Mouse (Mus musculus) CH12.LX (cell line): ENCODE data around the gene Krt23. TPM values are rescaled to one million over a fixed set of nuclear protein-coding genes. Genes with fewer than 3 reads are reported as not detected.

ENCODE experiments used
- DNase-seq: peaks from one replicate; pipeline ENCODE4 v3.0.0-alpha.2; 2013; ENCODE audit errors: extremely low read depth
- H3K27ac ChIP-seq: 2 replicates; pipeline ENCODE4 v1.5.1; 2012; ENCODE audit warnings: low read depth, mild to moderate bottlenecking, control low read depth, moderate library complexity; ENCODE audit not compliant: insufficient read depth
- H3K27me3 ChIP-seq: replicated peaks from 2 replicates; pipeline ENCODE3; 2012; ENCODE audit warnings: inconsistent platforms
- H3K36me3 ChIP-seq, 2 experiments: replicated peaks in 1 of 2; 2 replicates each; pipeline versions ENCODE3 to v1.6.1; 2012; ENCODE audit warnings: inconsistent platforms in 1 of 2, low read length in 1 of 2, mild to moderate bottlenecking in 1 of 2, mixed read lengths in 1 of 2, moderate library complexity in 1 of 2; ENCODE audit not compliant: control insufficient read depth in 1 of 2, insufficient read depth in 1 of 2
- H3K4me1 ChIP-seq, 2 experiments: 2 replicates each; pipeline ENCODE4 v1.6.1; 2012; ENCODE audit warnings: inconsistent platforms in 1 of 2, moderate library complexity in 1 of 2; ENCODE audit not compliant: insufficient read depth in 2 of 2, control insufficient read depth in 1 of 2
- H3K4me2 ChIP-seq: 2 replicates; pipeline ENCODE4 v1.6.1; 2012; ENCODE audit warnings: low read depth, mild to moderate bottlenecking, control low read depth; ENCODE audit not compliant: poor library complexity, insufficient read depth, severe bottlenecking
- H3K4me3 ChIP-seq, 3 experiments: fragments of 150-350 bp in 1 of 3; sonication (generic) in 1 of 3; replicated peaks in 1 of 3; 2 replicates each; pipeline versions ENCODE3 to v1.5.1; 2011 to 2012; ENCODE audit warnings: low read depth in 2 of 3, low read length in 2 of 3, mild to moderate bottlenecking in 2 of 3, moderate library complexity in 2 of 3, control low read depth in 1 of 3, improper control_type of control experiment in 1 of 3, inconsistent platforms in 1 of 3, mixed read lengths in 1 of 3; ENCODE audit not compliant: poor library complexity in 1 of 3
- H3K79me2 ChIP-seq: replicated peaks from 2 replicates; pipeline ENCODE4 v1.6.1; 2012; ENCODE audit warnings: mild to moderate bottlenecking, moderate library complexity; ENCODE audit not compliant: control insufficient read depth, poor library complexity, insufficient read depth, severe bottlenecking; ENCODE audit errors: extremely low read depth
- H3K9ac ChIP-seq: 2 replicates; pipeline ENCODE4 v1.6.1; 2012; ENCODE audit warnings: low read depth, mild to moderate bottlenecking, control low read depth, moderate library complexity; ENCODE audit not compliant: insufficient read depth
- H3K9me3 ChIP-seq: replicated peaks from 2 replicates; pipeline ENCODE3; 2012; ENCODE audit warnings: low read length, inconsistent platforms, mixed read lengths
- BHLHE40 ChIP-seq: IDR thresholded peaks from 2 replicates; pipeline ENCODE4 v1.6.1; 2011; ENCODE audit warnings: mild to moderate bottlenecking, low read depth, low read length, improper control_type of control experiment
- CTCF ChIP-seq, 2 experiments: IDR thresholded peaks in 1 of 2; conservative IDR thresholded peaks in 1 of 2; 2 replicates each; pipeline ENCODE4 v1.5.1; 2011 to 2012; ENCODE audit warnings: low read depth in 2 of 2, low read length in 2 of 2, improper control_type of control experiment in 1 of 2, inconsistent platforms in 1 of 2, mild to moderate bottlenecking in 1 of 2, moderate library complexity in 1 of 2
- E2F4 ChIP-seq: IDR thresholded peaks from 2 replicates; pipeline ENCODE4 v1.6.1; 2011; ENCODE audit warnings: low read depth, low read length, improper control_type of control experiment; ENCODE audit not compliant: insufficient replicate concordance
- ELF1 ChIP-seq: IDR thresholded peaks from 2 replicates; pipeline ENCODE4 v1.6.1; 2014; ENCODE audit warnings: low read depth, mild to moderate bottlenecking, inconsistent platforms, low read length, improper control_type of control experiment
- GABPA ChIP-seq: IDR thresholded peaks from 2 replicates; pipeline ENCODE4 v1.6.1; 2012; ENCODE audit warnings: low read depth, low read length, improper control_type of control experiment, inconsistent platforms; ENCODE audit not compliant: insufficient replicate concordance
- HCFC1 ChIP-seq: IDR thresholded peaks from 2 replicates; pipeline ENCODE4 v1.6.1; 2012; ENCODE audit warnings: low read depth, mild to moderate bottlenecking, inconsistent platforms, low read length, improper control_type of control experiment
- IRF4 ChIP-seq: IDR thresholded peaks from 2 replicates; pipeline ENCODE4 v1.6.1; 2014; ENCODE audit warnings: low read depth, mild to moderate bottlenecking, inconsistent platforms, low read length, improper control_type of control experiment
- JUND ChIP-seq: conservative IDR thresholded peaks from 2 replicates; pipeline ENCODE4 v1.6.1; 2011; ENCODE audit warnings: low read depth, low read length, improper control_type of control experiment
- KAT2A ChIP-seq: IDR thresholded peaks from 2 replicates; pipeline ENCODE4 v1.6.1; 2012; ENCODE audit warnings: low read length, improper control_type of control experiment, inconsistent platforms; ENCODE audit not compliant: insufficient replicate concordance
- MAFK ChIP-seq: IDR thresholded peaks from 2 replicates; pipeline ENCODE4 v1.6.1; 2011; ENCODE audit warnings: low read length, improper control_type of control experiment; ENCODE audit not compliant: insufficient replicate concordance
- MAZ ChIP-seq: IDR thresholded peaks from 2 replicates; pipeline ENCODE4 v1.6.1; 2012; ENCODE audit warnings: low read depth, mild to moderate bottlenecking, inconsistent platforms, low read length, improper control_type of control experiment, moderate library complexity
- MEF2A ChIP-seq: IDR thresholded peaks from 2 replicates; pipeline ENCODE4 v1.6.1; 2014; ENCODE audit warnings: low read depth, mild to moderate bottlenecking, inconsistent platforms, low read length, improper control_type of control experiment, borderline replicate concordance
- MXI1 ChIP-seq: IDR thresholded peaks from 2 replicates; pipeline ENCODE4 v1.6.1; 2011; ENCODE audit warnings: mild to moderate bottlenecking, low read depth, low read length, improper control_type of control experiment
- MYC ChIP-seq: IDR thresholded peaks from 2 replicates; pipeline ENCODE4 v1.6.1; 2011; ENCODE audit warnings: low read depth, mild to moderate bottlenecking, improper control_type of control experiment, low read length
- NELFE ChIP-seq: IDR thresholded peaks from 2 replicates; pipeline ENCODE4 v1.6.1; 2011; ENCODE audit warnings: low read depth, low read length, improper control_type of control experiment
- NRF1 ChIP-seq: IDR thresholded peaks from 2 replicates; pipeline ENCODE4 v1.6.1; 2014; ENCODE audit warnings: low read depth, mild to moderate bottlenecking, inconsistent platforms, low read length, improper control_type of control experiment, moderate library complexity
- PAX5 ChIP-seq: IDR thresholded peaks from 2 replicates; pipeline ENCODE4 v1.6.1; 2012; ENCODE audit warnings: low read length, inconsistent platforms, mixed read lengths
- POLR2A ChIP-seq: IDR thresholded peaks from 2 replicates; pipeline ENCODE4 v1.6.1; 2011; ENCODE audit warnings: low read depth, mild to moderate bottlenecking, improper control_type of control experiment, low read length
- POLR2AphosphoS2 ChIP-seq: IDR thresholded peaks from 2 replicates; pipeline ENCODE4 v1.6.1; 2011; ENCODE audit warnings: low read depth, low read length, improper control_type of control experiment
- RAD21 ChIP-seq: IDR thresholded peaks from 2 replicates; pipeline ENCODE4 v1.6.1; 2011; ENCODE audit warnings: low read depth, mild to moderate bottlenecking, low read length, improper control_type of control experiment, moderate library complexity
- RCOR1 ChIP-seq: conservative IDR thresholded peaks from 2 replicates; pipeline ENCODE4 v1.6.1; 2012; ENCODE audit warnings: low read depth, mild to moderate bottlenecking, inconsistent platforms, low read length, improper control_type of control experiment
- SIN3A ChIP-seq: IDR thresholded peaks from 2 replicates; pipeline ENCODE4 v1.6.1; 2012; ENCODE audit warnings: low read length, improper control_type of control experiment, inconsistent platforms
- SMC3 ChIP-seq: IDR thresholded peaks from 2 replicates; pipeline ENCODE4 v1.6.1; 2011; ENCODE audit warnings: low read depth, low read length, improper control_type of control experiment
- TBP ChIP-seq: conservative IDR thresholded peaks from 2 replicates; pipeline ENCODE4 v1.6.1; 2011; ENCODE audit warnings: low read depth, low read length, improper control_type of control experiment
- TCF12 ChIP-seq: IDR thresholded peaks from 2 replicates; pipeline ENCODE4 v1.6.1; 2014; ENCODE audit warnings: low read depth, mild to moderate bottlenecking, inconsistent platforms, low read length, improper control_type of control experiment
- UBTF ChIP-seq: IDR thresholded peaks from 2 replicates; pipeline ENCODE4 v1.6.1; 2012; ENCODE audit warnings: low read depth, mild to moderate bottlenecking, inconsistent platforms, low read length, improper control_type of control experiment, moderate library complexity
- USF1 ChIP-seq: IDR thresholded peaks from 2 replicates; pipeline ENCODE4 v1.6.1; 2014; ENCODE audit warnings: low read depth, mild to moderate bottlenecking, inconsistent platforms, low read length, improper control_type of control experiment
- USF2 ChIP-seq: conservative IDR thresholded peaks from 2 replicates; pipeline ENCODE4 v1.6.1; 2011; ENCODE audit warnings: low read depth, low read length, improper control_type of control experiment
- ZC3H11A ChIP-seq: IDR thresholded peaks from 2 replicates; pipeline ENCODE4 v1.6.1; 2012; ENCODE audit warnings: low read depth, mild to moderate bottlenecking, inconsistent platforms, low read length, improper control_type of control experiment
- ZKSCAN1 ChIP-seq: IDR thresholded peaks from 2 replicates; pipeline ENCODE4 v1.6.1; 2012; ENCODE audit warnings: low read depth, inconsistent platforms, low read length, improper control_type of control experiment, borderline replicate concordance
- ZMIZ1 ChIP-seq: IDR thresholded peaks from 2 replicates; pipeline ENCODE4 v1.6.1; 2012; ENCODE audit warnings: low read depth, mild to moderate bottlenecking, inconsistent platforms, low read length, improper control_type of control experiment
- ZNF384 ChIP-seq: IDR thresholded peaks from 2 replicates; pipeline ENCODE4 v1.6.1; 2012; ENCODE audit warnings: low read depth, low read length, improper control_type of control experiment, inconsistent platforms
- dilution Hi-C: fragments of 300-500 bp; cut with MboI; formaldehyde crosslinking; loops from 2 replicates; pipeline ENCODE4 v1.14.3; 2020; ENCODE audit warnings: low sequenced_read_pairs; ENCODE audit not compliant: extremely low pct_unique_long_range_greater_than_20kb, extremely low pct_ligation_motif_present
- in situ Hi-C: fragments of 300-500 bp; cut with MboI; formaldehyde crosslinking; loops from 3 replicates; pipeline ENCODE4 v1.14.3; 2019; ENCODE audit warnings: low sequenced_read_pairs, low pct_ligation_motif_present, low pct_unique_long_range_greater_than_20kb, mixed read lengths
- polyA plus RNA-seq: library from polyadenylated mRNA; unstranded; fragments of >175 nt; gene quantifications from 2 replicates; pipeline ENCODE4 v1.2.1, GENCODE M21; 2012; ENCODE audit warnings: low read depth; ENCODE audit not compliant: insufficient read length
- total RNA-seq, 2 experiments: library from RNA; depleted of rRNA; stranded (reverse); fragments of 300-350 nt in 1 of 2; fragments of >200 nt in 1 of 2; gene quantifications; 2 replicates each; pipeline ENCODE4 v1.2.3; 2012 to 2014

Krt23 gene
- total and polyA plus RNA-seq, 3 experiments = not detected

- Histone ChIP-seq H3K27me3 (peaks cover 86% of the 10 kb centered on the region), H3K9me3 (no peaks in the 10 kb centered on the region), H3K36me3 (no peaks in the 10 kb centered on the region), H3K27ac (no peak overlapping the region), H3K4me3 (no peak overlapping the region), H3K4me1 (no peaks in the 10 kb centered on the region), H3K4me2 (no peak overlapping the region), H3K79me2 (no peaks in the 10 kb centered on the region), H3K9ac (no peak overlapping the region)
- dilution Hi-C loops = no loop called here
- in situ Hi-C loops = no loop called here
- DNase-seq = no peak
- no peak for TF ChIP-seq PAX5
- no peak for TF ChIP-seq NELFE
- no peak for TF ChIP-seq RAD21
- no peak for TF ChIP-seq SMC3
- TF ChIP-seq IRF4 = no peak
- TF ChIP-seq ZKSCAN1 = no peak
- no peak for TF ChIP-seq BHLHE40
- TF ChIP-seq MAZ = no peak
- no peak for TF ChIP-seq E2F4
- TF ChIP-seq ELF1 = no peak
- TF ChIP-seq MEF2A = no peak
- no peak for TF ChIP-seq TCF12
- no peak for TF ChIP-seq HCFC1
- no peak for TF ChIP-seq UBTF
- no peak for TF ChIP-seq USF1
- TF ChIP-seq MAFK = no peak
- no peak for TF ChIP-seq JUND
- TF ChIP-seq POLR2AphosphoS2 = no peak
- TF ChIP-seq ZMIZ1 = no peak
- no peak for TF ChIP-seq MXI1
- TF ChIP-seq, all 38 proteins: peak for 0
Observed at GRCm38 (mm10) chr11:99436625-99437024, 56.3 kb downstream of the Krt23 start.

- peak; percentile 65 for DNase-seq
- Histone ChIP-seq H3K36me3 (no peaks in the 10 kb centered on the region), H3K79me2 (no peaks in the 10 kb centered on the region), H3K9ac (no peak overlapping the region), H3K4me1 (peaks cover 0 to 2% of the 10 kb centered on the region in 2 experiments; a peak in 1 of 4 replicates), H3K27ac (no peak overlapping the region), H3K4me2 (no peak overlapping the region), H3K27me3 (peaks cover 88% of the 10 kb centered on the region), H3K9me3 (no peaks in the 10 kb centered on the region), H3K4me3 (no peak overlapping the region)
- in situ Hi-C loops = no loop called here
- dilution Hi-C loops = no loop called here
- no peak for TF ChIP-seq POLR2A
- no peak; the same call in none of the 2 replicates for TF ChIP-seq RAD21
- no peak for TF ChIP-seq TBP
- peak in 1 of 2 experiments; percentile 65; a peak in 2 of 4 replicates for TF ChIP-seq CTCF (conservative IDR thresholded peaks at IDR 0.05 in 1 of 2, IDR thresholded peaks at IDR 0.05 in 1 of 2; ENCODE audit: low read depth in 2 of 2, low read length in 2 of 2)
- TF ChIP-seq SIN3A = no peak
- TF ChIP-seq MAFK = no peak
- TF ChIP-seq E2F4 = no peak
- TF ChIP-seq TCF12 = 0 out of 2 replicates have a peak, but pooled peaks have one; percentile 20
- TF ChIP-seq SMC3 = peak; percentile 52
- 0 out of 2 replicates have a peak, but pooled peaks have one; percentile 7 for TF ChIP-seq ZNF384
- no peak for TF ChIP-seq GABPA
- TF ChIP-seq IRF4 = peak; percentile 71
- no peak for TF ChIP-seq ZKSCAN1
- TF ChIP-seq MYC = no peak
- no peak for TF ChIP-seq USF2
- TF ChIP-seq RCOR1 = no peak
- TF ChIP-seq ZC3H11A = no peak
- TF ChIP-seq NRF1 = no peak
- TF ChIP-seq ZMIZ1 = no peak
- no peak for TF ChIP-seq MAZ
- TF ChIP-seq MXI1 = no peak
- TF ChIP-seq MEF2A = no peak
- no peak for TF ChIP-seq KAT2A
- TF ChIP-seq PAX5 = no peak
Observed at GRCm38 (mm10) chr11:99430670-99431069, 62.3 kb downstream of the Krt23 start.
